Mouse (Mus musculus) hindbrain, embryonic 15.5 days (tissue): ENCODE measurements around the gene Rbl1. TPM values are rescaled to one million over a fixed set of nuclear protein-coding genes. Genes with fewer than 3 reads are reported as not detected.
"Not testable (repeated sequence)": the region's sequence is repeated elsewhere in the genome, so short reads cannot be mapped to it uniquely, and the experiment has no call there.

Source experiments
- ATAC-seq: fragments of 200-750 bp; cut with Nextera tagmentation; 2 replicates; pipeline ENCODE4 v1.8.0; 2017; ENCODE audit warnings: low read depth, moderate number of reproducible peaks, moderate TSS enrichment; ENCODE audit not compliant: low FRiP score
- H3K27ac ChIP-seq: fragments of 300-500 bp; sonication (generic); replicated peaks from 2 replicates; pipeline ENCODE4 v1.5.1; 2015; ENCODE audit warnings: mild to moderate bottlenecking, inconsistent platforms
- H3K27me3 ChIP-seq: fragments of 300-500 bp; sonication (generic); 2 replicates; pipeline ENCODE4 v1.6.1; 2015; ENCODE audit warnings: control low read depth, inconsistent platforms
- H3K36me3 ChIP-seq: fragments of 300-500 bp; sonication (generic); 2 replicates; pipeline ENCODE4 v1.6.1; 2015; ENCODE audit warnings: control low read depth, inconsistent platforms
- H3K4me1 ChIP-seq: fragments of 300-500 bp; sonication (generic); replicated peaks from 2 replicates; pipeline ENCODE4 v1.6.1; 2015; ENCODE audit warnings: control low read depth, inconsistent platforms
- H3K4me2 ChIP-seq: fragments of 300-500 bp; sonication (generic); 2 replicates; pipeline ENCODE4 v1.6.1; 2015; ENCODE audit warnings: moderate library complexity, mild to moderate bottlenecking, inconsistent platforms
- H3K4me3 ChIP-seq: fragments of 300-500 bp; sonication (generic); 2 replicates; pipeline ENCODE4 v1.5.1; 2015; ENCODE audit warnings: mild to moderate bottlenecking, inconsistent platforms
- H3K9ac ChIP-seq: fragments of 300-500 bp; sonication (generic); 2 replicates; pipeline ENCODE4 v1.6.1; 2015; ENCODE audit warnings: inconsistent platforms
- H3K9me3 ChIP-seq: fragments of 300-500 bp; sonication (generic); 2 replicates; pipeline ENCODE4 v1.6.1; 2016; ENCODE audit warnings: control low read depth, inconsistent platforms
- WGBS: fragments of 180-500 bp; shearing (Covaris S2); methylation state at CpG from one replicate; pipeline ENCODE4 v1.1.7; 2015; 5-methylcytosine and 5-hydroxymethylcytosine counted together
- polyA plus RNA-seq: library from polyadenylated mRNA; unstranded; fragments of >200 nt; fragmentation: Nextera tagmentation; extraction: Ambion mirVana; gene quantifications from 2 replicates; pipeline ENCODE4 v1.2.1, GENCODE M21; 2015

Rbl1 gene
- polyA plus RNA-seq, 1 experiment from 2014 or later, result 6.3 TPM

- Histone ChIP-seq H3K9me3 (no peaks in the 10 kb centered on the region), H3K9ac (no peak overlapping the region), H3K27me3 (no peaks in the 10 kb centered on the region), H3K4me3 (no peak overlapping the region), H3K36me3 (peaks cover 19% of the 10 kb centered on the region), H3K4me2 (no peak overlapping the region), H3K4me1 (no peaks in the 10 kb centered on the region), H3K27ac (0 out of 2 replicates have a peak overlapping the region, but pooled peaks have one; percentile 17)
- WGBS, result 15% methylated on average over 5 of the region's 5 CpGs
- 0 out of 2 replicates have a peak, but pooled peaks have one; percentile 72 for ATAC-seq
Observed at GRCm38 (mm10) chr2:157170166-157170565, 34.2 kb downstream of the Rbl1 start.

GRCm38 (mm10) chr2:157166371-157167080 lies 37.8 kb downstream of the Rbl1 start:
- 95% methylated on average over 12 of the region's 12 CpGs for WGBS
- Histone ChIP-seq H3K27me3 (no peaks in the 10 kb centered on the region), H3K36me3 (peaks cover 9% of the 10 kb centered on the region)

GRCm38 (mm10) chr2:157165312-157166224 lies 38.8 kb downstream of the Rbl1 start:
- not testable (repeated sequence) for H3K4me3 ChIP-seq, H3K4me2 ChIP-seq, H3K4me1 ChIP-seq, H3K27ac ChIP-seq, H3K9ac ChIP-seq, H3K27me3 ChIP-seq, ATAC-seq, H3K9me3 ChIP-seq
- H3K36me3 ChIP-seq, result peaks cover 16% of the 10 kb centered on the region

More at GRCm38 (mm10) chr2:157166371-157167080, 37.8 kb downstream of the Rbl1 start:
- H3K4me2 ChIP-seq, result no peak overlapping the region
- no peak overlapping the region for H3K27ac ChIP-seq
- H3K4me3 ChIP-seq, result no peak overlapping the region
- no peaks in the 10 kb centered on the region for H3K4me1 ChIP-seq
- no peak for ATAC-seq
- no peaks in the 10 kb centered on the region for H3K9me3 ChIP-seq
- no peak overlapping the region for H3K9ac ChIP-seq

GRCm38 (mm10) chr2:157164101-157164500 lies 40.2 kb downstream of the Rbl1 start:
- no peak overlapping the region for H3K4me2 ChIP-seq
- H3K9ac ChIP-seq, result no peak overlapping the region
- peaks cover 28% of the 10 kb centered on the region for H3K36me3 ChIP-seq
- H3K4me3 ChIP-seq, result no peak overlapping the region
- no peaks in the 10 kb centered on the region for H3K9me3 ChIP-seq
- H3K4me1 ChIP-seq, result no peaks in the 10 kb centered on the region
- no peak overlapping the region for H3K27ac ChIP-seq
- no peaks in the 10 kb centered on the region for H3K27me3 ChIP-seq
- WGBS, result 94% methylated on average over 2 of the region's 2 CpGs
- no peak for ATAC-seq

- H3K4me1 ChIP-seq, result no peaks in the 10 kb centered on the region
- H3K27ac ChIP-seq, result no peak overlapping the region
- no peak for ATAC-seq
- H3K36me3 ChIP-seq, result peaks cover 43% of the 10 kb centered on the region
- 88% methylated on average over 1 of the region's 1 CpGs for WGBS
- H3K9ac ChIP-seq, result no peak overlapping the region
- H3K4me2 ChIP-seq, result no peak overlapping the region
- H3K27me3 ChIP-seq, result no peaks in the 10 kb centered on the region
- no peaks in the 10 kb centered on the region for H3K9me3 ChIP-seq
- H3K4me3 ChIP-seq, result no peak overlapping the region
Observed at GRCm38 (mm10) chr2:157156079-157156478, 48.3 kb downstream of the Rbl1 start.

- no peak overlapping the region for H3K27ac ChIP-seq
- no peaks in the 10 kb centered on the region for H3K9me3 ChIP-seq
- no peak overlapping the region for H3K4me3 ChIP-seq
- no peak overlapping the region for H3K4me2 ChIP-seq
- no peak overlapping the region for H3K9ac ChIP-seq
- H3K4me1 ChIP-seq, result no peaks in the 10 kb centered on the region
- WGBS, result 84% methylated on average over 2 of the region's 2 CpGs
- no peaks in the 10 kb centered on the region for H3K27me3 ChIP-seq
- peaks cover 33% of the 10 kb centered on the region for H3K36me3 ChIP-seq
- no peak for ATAC-seq
Observed at GRCm38 (mm10) chr2:157153235-157153634, 51.1 kb downstream of the Rbl1 start.

GRCm38 (mm10) chr2:157148417-157148816 lies 55.9 kb downstream of the Rbl1 start:
- H3K4me1 ChIP-seq, result no peaks in the 10 kb centered on the region
- no peak for ATAC-seq
- 95% methylated on average over 5 of the region's 5 CpGs for WGBS
- H3K36me3 ChIP-seq, result peaks cover 32% of the 10 kb centered on the region
- no peak overlapping the region for H3K4me3 ChIP-seq
- H3K9ac ChIP-seq, result no peak overlapping the region
- H3K9me3 ChIP-seq, result no peaks in the 10 kb centered on the region
- H3K4me2 ChIP-seq, result no peak overlapping the region
- no peak overlapping the region for H3K27ac ChIP-seq
- H3K27me3 ChIP-seq, result no peaks in the 10 kb centered on the region

GRCm38 (mm10) chr2:157147397-157148020 lies 56.8 kb downstream of the Rbl1 start:
- Histone ChIP-seq H3K27ac (no peak overlapping the region), H3K9ac (no peak overlapping the region), H3K9me3 (no peaks in the 10 kb centered on the region), H3K27me3 (no peaks in the 10 kb centered on the region), H3K4me1 (no peaks in the 10 kb centered on the region), H3K4me2 (no peak overlapping the region), H3K36me3 (peaks cover 28% of the 10 kb centered on the region), H3K4me3 (no peak overlapping the region)
- no peak for ATAC-seq
- WGBS, result 90% methylated on average over 9 of the region's 9 CpGs

- no peak overlapping the region for H3K9ac ChIP-seq
- ATAC-seq, result no peak
- no peak overlapping the region for H3K4me3 ChIP-seq
- no peaks in the 10 kb centered on the region for H3K9me3 ChIP-seq
- WGBS, result 80% methylated on average over 1 of the region's 1 CpGs
- H3K4me2 ChIP-seq, result no peak overlapping the region
- no peaks in the 10 kb centered on the region for H3K27me3 ChIP-seq
- no peaks in the 10 kb centered on the region for H3K4me1 ChIP-seq
- peaks cover 19% of the 10 kb centered on the region for H3K36me3 ChIP-seq
- H3K27ac ChIP-seq, result no peak overlapping the region
Observed at GRCm38 (mm10) chr2:157145173-157145572, 59.2 kb downstream of the Rbl1 start.

- Histone ChIP-seq H3K4me3 (no peak overlapping the region), H3K4me2 (no peak overlapping the region), H3K36me3 (peaks cover 11% of the 10 kb centered on the region), H3K9ac (no peak overlapping the region), H3K27ac (no peak overlapping the region), H3K27me3 (no peaks in the 10 kb centered on the region), H3K9me3 (no peaks in the 10 kb centered on the region), H3K4me1 (no peaks in the 10 kb centered on the region)
- no peak for ATAC-seq
- WGBS, result 80% methylated on average over 5 of the region's 5 CpGs
Observed at GRCm38 (mm10) chr2:157144132-157144531, 60.2 kb downstream of the Rbl1 start.

GRCm38 (mm10) chr2:157141962-157142361 lies 62.4 kb downstream of the Rbl1 start:
- Histone ChIP-seq H3K4me2 (no peak overlapping the region), H3K27ac (no peak overlapping the region), H3K4me1 (no peaks in the 10 kb centered on the region), H3K9ac (no peak overlapping the region), H3K27me3 (no peaks in the 10 kb centered on the region), H3K36me3 (no peaks in the 10 kb centered on the region), H3K9me3 (no peaks in the 10 kb centered on the region), H3K4me3 (no peak overlapping the region)
- WGBS, result 84% methylated on average over 4 of the region's 4 CpGs
- no peak for ATAC-seq

GRCm38 (mm10) chr2:157139251-157139802 lies 65.0 kb downstream of the Rbl1 start:
- Histone ChIP-seq H3K9ac (no peak overlapping the region), H3K4me2 (no peak overlapping the region), H3K27ac (no peak overlapping the region), H3K9me3 (no peaks in the 10 kb centered on the region), H3K4me3 (no peak overlapping the region), H3K4me1 (peaks cover 4% of the 10 kb centered on the region), H3K36me3 (no peaks in the 10 kb centered on the region), H3K27me3 (no peaks in the 10 kb centered on the region)
- WGBS, result 90% methylated on average over 5 of the region's 5 CpGs
- ATAC-seq, result no peak
